Mouse (Mus musculus): Measurements from ENCODE around the gene Dusp27. TPM values are rescaled to one million over a fixed set of nuclear protein-coding genes. Genes with fewer than 3 reads are reported as not detected.

Gene Dusp27
- polyA plus RNA-seq, 1 experiment from 2014 or later, result 1.0 TPM

- whole genome bisulfite sequencing, result 87% methylated on average over 8 of the region's 8 CpGs
- Histone ChIP-seq H3K36me3 (no peaks in the 10 kb centered on the region), H3K9me3 (replicated peaks) (no peaks in the 10 kb centered on the region), H3K27me3 (no peaks in the 10 kb centered on the region), H3K4me3 (replicated peaks) (no peak overlapping the region), H3K4me2 (no peak overlapping the region), H3K9ac (no peak overlapping the region), H3K4me1 (peaks cover 14% of the 10 kb centered on the region), H3K27ac (no peak overlapping the region)
- no peak for ATAC-seq (replicated peaks; ENCODE audit: low FRiP score)
Observed at GRCm38 (mm10) chr1:166123751-166124150, 4.0 kb downstream of the Dusp27 start.

DNA sequence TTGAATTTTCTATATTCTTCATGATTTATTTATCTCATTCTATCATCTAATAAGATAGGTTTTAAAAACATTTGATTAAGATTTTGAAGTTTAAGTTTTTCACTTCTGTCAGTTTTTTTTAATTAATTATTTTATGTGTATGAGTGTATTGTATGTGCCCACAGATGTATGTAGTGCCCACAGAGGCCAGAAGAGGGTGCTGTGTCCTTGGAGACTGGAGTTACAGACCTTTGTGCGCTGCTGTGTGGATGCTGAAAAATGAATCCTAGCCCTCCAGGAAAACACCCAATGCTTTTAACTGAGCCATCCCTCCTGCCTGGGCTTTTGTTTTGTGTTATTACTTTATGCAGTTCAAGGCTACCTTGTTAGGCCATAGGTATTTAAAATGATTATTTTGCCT is 4.7 kb downstream of the Dusp27 start:
- no peaks in the 10 kb centered on the region for H3K36me3 ChIP-seq

DNA sequence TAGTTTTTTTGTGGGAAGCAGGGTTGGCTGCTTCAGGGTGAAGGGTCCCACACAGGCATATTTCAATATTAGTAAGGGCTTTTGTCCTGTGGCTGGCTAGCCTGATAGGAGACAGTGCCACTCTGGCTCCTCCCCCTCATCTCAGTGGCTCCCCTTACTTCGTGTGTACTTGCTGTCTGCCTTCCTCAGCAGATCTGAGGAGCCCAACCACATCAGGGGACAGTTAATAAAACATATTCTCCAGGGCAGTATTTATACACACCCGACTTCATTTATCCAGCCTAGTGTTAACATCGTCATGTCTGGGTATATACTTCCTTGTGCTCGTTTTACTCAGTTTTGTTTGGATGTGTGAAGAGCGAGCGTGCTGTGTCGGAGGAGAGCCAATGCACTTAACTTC is 5.6 kb downstream of the Dusp27 start:
- no peak overlapping the region for H3K4me2 ChIP-seq
- H3K4me1 ChIP-seq, result peaks cover 5% of the 10 kb centered on the region
- no peaks in the 10 kb centered on the region for H3K36me3 ChIP-seq
- H3K27me3 ChIP-seq, result no peaks in the 10 kb centered on the region
- 68% methylated on average over 7 of the region's 7 CpGs for whole genome bisulfite sequencing
- H3K9ac ChIP-seq, result no peak overlapping the region
- no peak for ATAC-seq (replicated peaks; ENCODE audit: low FRiP score)
- no peak overlapping the region for H3K27ac ChIP-seq
- H3K4me3 ChIP-seq (replicated peaks), result no peak overlapping the region
- no peaks in the 10 kb centered on the region for H3K9me3 ChIP-seq (replicated peaks)

More for the DNA sequence above, 4.7 kb downstream of the Dusp27 start:
- Histone ChIP-seq H3K27me3 (no peaks in the 10 kb centered on the region), H3K4me2 (no peak overlapping the region), H3K4me3 (replicated peaks) (no peak overlapping the region), H3K4me1 (peaks cover 14% of the 10 kb centered on the region), H3K27ac (no peak overlapping the region), H3K9me3 (replicated peaks) (no peaks in the 10 kb centered on the region), H3K9ac (no peak overlapping the region)
- no peak for ATAC-seq (replicated peaks; ENCODE audit: low FRiP score)
- WGBS, result 97% methylated on average over 1 of the region's 1 CpGs

- 58% methylated on average over 13 of the region's 13 CpGs for WGBS
- H3K4me2 ChIP-seq, result no peak overlapping the region
- H3K4me1 ChIP-seq, result no peaks in the 10 kb centered on the region
- ATAC-seq (replicated peaks; ENCODE audit: low FRiP score), result no peak
- H3K27me3 ChIP-seq, result no peaks in the 10 kb centered on the region
- H3K9ac ChIP-seq, result no peak overlapping the region
- no peak overlapping the region for H3K27ac ChIP-seq
- H3K36me3 ChIP-seq, result no peaks in the 10 kb centered on the region
- no peaks in the 10 kb centered on the region for H3K9me3 ChIP-seq (replicated peaks)
- no peak overlapping the region for H3K4me3 ChIP-seq (replicated peaks)
Observed at GRCm38 (mm10) chr1:166117866-166118639, 9.7 kb downstream of the Dusp27 start.

DNA sequence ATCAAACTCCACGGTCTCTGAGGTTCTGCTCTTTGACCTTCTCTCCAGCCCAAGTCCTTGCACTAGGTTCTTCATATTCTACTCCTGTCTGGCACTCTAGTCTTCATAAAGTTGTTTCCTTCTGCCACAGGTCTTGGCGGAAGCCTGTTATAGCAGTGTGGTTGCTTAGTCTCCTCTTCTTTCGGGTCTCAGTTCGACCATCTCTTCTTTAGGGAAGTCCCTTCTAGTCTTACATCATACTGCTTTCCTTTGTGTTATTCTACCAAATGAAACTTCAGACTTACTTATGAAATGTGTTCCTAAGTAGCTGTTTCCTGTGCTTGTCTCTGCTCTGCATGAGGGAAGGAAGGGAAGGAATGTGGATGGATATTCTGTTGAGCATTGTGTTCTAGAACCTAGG is 12.0 kb downstream of the Dusp27 start:
- Histone ChIP-seq H3K4me2 (no peak overlapping the region), H3K27ac (no peak overlapping the region), H3K27me3 (no peaks in the 10 kb centered on the region), H3K9me3 (replicated peaks) (no peaks in the 10 kb centered on the region), H3K9ac (no peak overlapping the region), H3K4me1 (no peaks in the 10 kb centered on the region), H3K36me3 (no peaks in the 10 kb centered on the region), H3K4me3 (replicated peaks) (no peak overlapping the region)
- 87% methylated on average over 4 of the region's 4 CpGs for WGBS
- ATAC-seq (replicated peaks; ENCODE audit: low FRiP score), result no peak

GRCm38 (mm10) chr1:166114986-166115385 is 12.7 kb downstream of the Dusp27 start:
- no peak for ATAC-seq (replicated peaks; ENCODE audit: low FRiP score)
- no peaks in the 10 kb centered on the region for H3K27me3 ChIP-seq
- H3K4me2 ChIP-seq, result no peak overlapping the region
- WGBS, result 83% methylated on average over 3 of the region's 3 CpGs
- H3K27ac ChIP-seq, result no peak overlapping the region
- no peak overlapping the region for H3K4me3 ChIP-seq (replicated peaks)
- no peaks in the 10 kb centered on the region for H3K9me3 ChIP-seq (replicated peaks)
- H3K4me1 ChIP-seq, result no peaks in the 10 kb centered on the region
- no peak overlapping the region for H3K9ac ChIP-seq
- no peaks in the 10 kb centered on the region for H3K36me3 ChIP-seq

GRCm38 (mm10) chr1:166105464-166105863 is 22.3 kb downstream of the Dusp27 start:
- no peak overlapping the region for H3K4me2 ChIP-seq
- H3K4me3 ChIP-seq (replicated peaks), result no peak overlapping the region
- no peaks in the 10 kb centered on the region for H3K9me3 ChIP-seq (replicated peaks)
- H3K9ac ChIP-seq, result no peak overlapping the region
- no peaks in the 10 kb centered on the region for H3K36me3 ChIP-seq
- H3K27ac ChIP-seq, result no peak overlapping the region
- WGBS, result 78% methylated on average over 6 of the region's 6 CpGs
- ATAC-seq (replicated peaks; ENCODE audit: low FRiP score), result no peak
- H3K27me3 ChIP-seq, result no peaks in the 10 kb centered on the region
- H3K4me1 ChIP-seq, result no peaks in the 10 kb centered on the region

DNA sequence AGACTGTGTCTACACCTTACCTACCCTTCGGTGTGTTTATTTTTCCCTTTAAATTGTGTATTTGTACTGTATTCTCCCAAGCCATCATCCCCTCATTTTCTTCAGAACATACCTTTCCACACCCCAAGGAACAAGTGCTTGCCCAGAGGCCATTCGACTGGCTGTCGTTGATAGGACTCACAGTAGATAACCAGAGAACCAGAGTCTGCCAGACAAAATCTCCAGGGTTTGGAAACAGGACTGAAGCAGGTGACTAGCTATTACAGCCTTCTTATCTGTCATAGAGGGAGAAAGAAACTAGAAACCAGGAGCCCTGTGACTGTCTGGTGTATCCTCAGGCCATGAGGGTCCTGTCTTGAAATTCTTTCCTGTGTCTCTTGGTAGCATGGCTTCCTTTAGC is 22.9 kb downstream of the Dusp27 start:
- H3K36me3 ChIP-seq, result no peaks in the 10 kb centered on the region
- WGBS, result 90% methylated on average over 3 of the region's 3 CpGs
- H3K27ac ChIP-seq, result no peak overlapping the region
- no peaks in the 10 kb centered on the region for H3K27me3 ChIP-seq
- no peak for ATAC-seq (replicated peaks; ENCODE audit: low FRiP score)
- no peaks in the 10 kb centered on the region for H3K9me3 ChIP-seq (replicated peaks)
- H3K4me3 ChIP-seq (replicated peaks), result no peak overlapping the region
- H3K9ac ChIP-seq, result no peak overlapping the region
- H3K4me2 ChIP-seq, result no peak overlapping the region
- no peaks in the 10 kb centered on the region for H3K4me1 ChIP-seq

DNA sequence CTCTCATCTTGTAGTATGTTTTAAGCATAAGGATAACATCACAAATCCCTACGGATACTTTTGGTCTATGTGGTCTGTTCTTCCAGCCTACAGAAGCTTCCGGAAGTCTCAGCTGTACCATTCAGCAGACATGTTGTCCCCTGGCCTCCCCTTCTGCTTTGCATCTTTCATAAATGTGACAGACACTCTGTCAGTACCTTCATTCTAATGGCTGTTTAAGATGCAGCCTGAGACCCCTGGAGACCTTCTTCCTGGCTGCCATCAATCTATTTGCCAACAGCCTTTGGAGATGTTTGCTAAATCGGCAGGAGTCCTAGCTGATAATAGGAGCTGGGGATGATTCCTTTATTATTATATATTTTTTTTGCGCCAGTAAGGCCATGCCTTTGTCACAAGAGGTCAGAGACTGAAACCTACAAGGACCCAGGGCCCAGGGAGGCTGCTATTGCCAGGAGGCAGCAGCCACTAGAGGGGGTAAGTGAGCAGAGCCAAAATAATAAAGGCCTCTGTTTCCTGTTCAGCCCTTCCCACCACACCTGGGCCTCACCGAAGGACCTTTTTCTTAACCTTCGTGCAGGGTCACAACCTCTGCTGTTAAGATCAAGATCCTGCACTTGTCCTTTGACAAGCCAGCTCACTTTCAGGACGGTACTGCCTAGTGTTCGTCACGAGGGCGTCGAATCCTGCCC is 24.7 kb downstream of the Dusp27 start:
- Histone ChIP-seq H3K9me3 (replicated peaks) (no peaks in the 10 kb centered on the region), H3K27ac (no peak overlapping the region), H3K4me3 (replicated peaks) (no peak overlapping the region), H3K9ac (no peak overlapping the region), H3K4me1 (no peaks in the 10 kb centered on the region), H3K4me2 (no peak overlapping the region), H3K27me3 (no peaks in the 10 kb centered on the region), H3K36me3 (no peaks in the 10 kb centered on the region)
- WGBS, result 57% methylated on average over 11 of the region's 11 CpGs
- no peak for ATAC-seq (replicated peaks; ENCODE audit: low FRiP score)

- 96% methylated on average over 2 of the region's 2 CpGs for WGBS
- Histone ChIP-seq H3K4me2 (no peak overlapping the region), H3K4me3 (replicated peaks) (no peak overlapping the region), H3K9ac (no peak overlapping the region), H3K4me1 (no peaks in the 10 kb centered on the region), H3K9me3 (replicated peaks) (no peaks in the 10 kb centered on the region), H3K36me3 (no peaks in the 10 kb centered on the region), H3K27ac (no peak overlapping the region), H3K27me3 (no peaks in the 10 kb centered on the region)
- no peak for ATAC-seq (replicated peaks; ENCODE audit: low FRiP score)
Observed at GRCm38 (mm10) chr1:166098120-166098519, 29.6 kb downstream of the Dusp27 start.

GRCm38 (mm10) chr1:166094462-166094861 is 33.3 kb downstream of the Dusp27 start:
- Histone ChIP-seq H3K36me3 (no peaks in the 10 kb centered on the region), H3K4me1 (no peaks in the 10 kb centered on the region), H3K9ac (no peak overlapping the region), H3K27ac (no peak overlapping the region), H3K27me3 (no peaks in the 10 kb centered on the region), H3K9me3 (replicated peaks) (no peaks in the 10 kb centered on the region), H3K4me3 (replicated peaks) (no peak overlapping the region), H3K4me2 (no peak overlapping the region)
- 77% methylated on average over 3 of the region's 3 CpGs for WGBS
- ATAC-seq (replicated peaks; ENCODE audit: low FRiP score), result no peak

DNA sequence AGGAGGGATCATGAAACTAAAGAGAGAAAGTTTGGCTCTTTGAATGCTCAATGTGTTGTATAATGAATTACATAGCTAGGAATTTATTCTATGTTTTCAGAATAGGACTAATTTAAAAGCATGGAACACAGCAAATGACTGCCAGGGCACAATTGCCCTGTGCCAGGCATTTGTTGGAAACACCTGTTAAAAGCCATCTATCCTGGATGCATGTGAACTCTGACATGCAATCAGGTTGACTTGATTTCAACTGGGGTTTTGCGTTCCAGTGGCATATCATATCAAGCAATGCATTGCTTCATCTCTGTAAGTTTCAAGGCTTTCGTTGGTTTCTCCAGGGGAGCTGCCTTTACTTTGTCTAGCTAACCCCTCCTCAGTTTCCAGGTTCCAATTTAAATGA is 37.4 kb downstream of the Dusp27 start:
- Histone ChIP-seq H3K9me3 (replicated peaks) (no peaks in the 10 kb centered on the region), H3K9ac (no peak overlapping the region), H3K27ac (no peak overlapping the region), H3K27me3 (no peaks in the 10 kb centered on the region), H3K36me3 (no peaks in the 10 kb centered on the region), H3K4me3 (replicated peaks) (no peak overlapping the region), H3K4me1 (no peaks in the 10 kb centered on the region), H3K4me2 (no peak overlapping the region)
- WGBS, result 87% methylated on average over 2 of the region's 2 CpGs
- no peak for ATAC-seq (replicated peaks; ENCODE audit: low FRiP score)
